Mouse (Mus musculus) layer of hippocampus, adult 11-12 months (tissue): ENCODE data around the gene Chrna9.

Experiments
- DNase-seq: peaks from one replicate; pipeline ENCODE4 v3.0.0; 2022; ENCODE audit warnings: low spot score

The Chrna9 gene

GRCm38 (mm10) chr5:65919326-65919725, 15.4 kb upstream of the Chrna9 start:
- no peak for DNase-seq

- no peak for DNase-seq
Observed at GRCm38 (mm10) chr5:65919904-65920303, 14.8 kb upstream of the Chrna9 start.

- no peak for DNase-seq
Observed at GRCm38 (mm10) chr5:65920701-65921426, 13.9 kb upstream of the Chrna9 start.

GRCm38 (mm10) chr5:65921477-65922138, 13.1 kb upstream of the Chrna9 start:
- DNase-seq = no peak

- no peak for DNase-seq
Observed at GRCm38 (mm10) chr5:65926666-65927065, 8.1 kb upstream of the Chrna9 start.

GRCm38 (mm10) chr5:65929162-65929561, 5.6 kb upstream of the Chrna9 start:
- no peak for DNase-seq

GRCm38 (mm10) chr5:65930171-65930570, 4.5 kb upstream of the Chrna9 start:
- DNase-seq = no peak

- no peak for DNase-seq
Observed at GRCm38 (mm10) chr5:65933258-65933657, 1.5 kb upstream of the Chrna9 start.

GRCm38 (mm10) chr5:65933764-65934163, 957 bp upstream of the Chrna9 start:
- DNase-seq = no peak

GRCm38 (mm10) chr5:65937011-65937726, 2.4 kb downstream of the Chrna9 start:
- DNase-seq = no peak

GRCm38 (mm10) chr5:65937998-65938715, 3.4 kb downstream of the Chrna9 start:
- DNase-seq = peak; percentile 82

- DNase-seq = no peak
Observed at GRCm38 (mm10) chr5:65941145-65941544, 6.4 kb downstream of the Chrna9 start.

GRCm38 (mm10) chr5:65949822-65950221, 15.1 kb downstream of the Chrna9 start:
- DNase-seq = no peak

GRCm38 (mm10) chr5:65950236-65950635, 15.5 kb downstream of the Chrna9 start:
- DNase-seq = peak; percentile 33

- DNase-seq = no peak
Observed at GRCm38 (mm10) chr5:65950679-65951512, 16.2 kb downstream of the Chrna9 start.

GRCm38 (mm10) chr5:65951513-65951909, 16.8 kb downstream of the Chrna9 start:
- no peak for DNase-seq

GRCm38 (mm10) chr5:65954130-65955080, 19.7 kb downstream of the Chrna9 start:
- no peak for DNase-seq

- DNase-seq = peak; percentile 72
Observed at GRCm38 (mm10) chr5:65955343-65956143, 20.8 kb downstream of the Chrna9 start.
